Mouse (Mus musculus) gastrocnemius, adult 2 months (tissue): ENCODE measurements at regions not wholly inside any gene's neighbourhood (a gene's known extent, or its start where the extent isn't known, plus 50 kb on each side); places are given as distances from the start of the nearest gene placed in this dataset.

Experiments used
- DNase-seq: peaks from one replicate; pipeline ENCODE4 v3.0.0; 2022
- H3K27ac ChIP-seq: fragments of 200-600 bp; 2 replicates; pipeline ENCODE4 v1.8.1; 2022; ENCODE audit warnings: mild to moderate bottlenecking
- H3K4me3 ChIP-seq: fragments of 200-600 bp; 2 replicates; pipeline ENCODE4 v1.8.1; 2022; ENCODE audit warnings: mild to moderate bottlenecking, moderate library complexity
- CTCF ChIP-seq: fragments of 200-600 bp; IDR thresholded peaks from 2 replicates; pipeline ENCODE4 v1.8.1; 2022; ENCODE audit warnings: antibody characterized with exemption, mild to moderate bottlenecking, moderate library complexity
- intact Hi-C: fragments of 180-260 bp; cut with DNase I; formaldehyde crosslinking; loops from one replicate; pipeline ENCODE4 v1.15.1; 2025

DNA sequence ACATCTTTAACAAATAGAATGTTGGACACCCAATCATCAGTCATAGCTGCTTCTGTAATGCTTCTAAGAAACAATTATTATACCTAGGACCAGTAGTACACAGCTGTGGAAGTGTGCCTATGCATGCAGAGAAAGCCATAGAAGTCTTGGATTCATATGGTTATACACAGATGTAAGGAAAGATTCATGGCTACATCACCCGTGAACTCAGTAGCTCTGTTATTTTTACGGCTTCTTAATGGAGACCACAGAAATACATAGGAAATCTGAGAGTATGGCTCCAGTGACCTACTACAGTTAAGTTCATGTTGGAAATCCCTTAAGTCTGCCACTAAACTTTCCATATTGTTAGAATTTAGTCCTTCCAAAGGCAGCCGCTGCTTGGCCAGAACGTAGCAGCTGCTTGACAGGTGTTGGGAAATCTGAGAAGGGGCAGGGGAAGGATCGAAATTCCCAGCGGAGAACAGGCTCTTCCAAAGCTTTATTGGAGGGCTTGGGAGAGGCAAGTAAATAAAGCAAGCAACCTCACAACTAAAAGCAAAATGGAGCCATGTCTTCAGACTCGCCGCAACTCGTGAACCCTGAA is 78.8 kb upstream of the Ankfn1 start:
- TF ChIP-seq CTCF, result no peak
- DNase-seq, result no peak
- intact Hi-C loops, result no loop called here
- Histone ChIP-seq H3K4me3 (no peak overlapping the region), H3K27ac (no peak overlapping the region)

DNA sequence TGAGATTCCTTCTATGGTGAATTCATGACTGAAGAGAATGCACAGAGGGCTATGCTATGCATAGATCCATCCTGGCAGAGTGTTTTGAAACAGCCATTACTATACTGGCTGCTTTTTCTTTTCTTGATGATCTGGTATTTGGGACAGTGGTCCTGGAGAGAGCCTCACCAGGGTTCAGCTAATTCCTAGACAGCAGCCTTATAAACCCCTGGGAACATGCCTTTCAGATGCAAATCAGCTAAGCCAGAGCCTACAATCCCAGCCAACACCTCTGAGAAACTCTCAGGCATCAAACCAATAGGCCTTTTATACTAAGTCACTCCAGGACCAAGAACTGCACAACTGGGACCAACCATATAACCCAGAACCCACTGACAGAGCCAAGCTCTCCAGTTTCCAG is 64.4 kb upstream of the Ankfn1 start:
- intact Hi-C loops, result no loop called here
- no peak for TF ChIP-seq CTCF
- DNase-seq, result no peak

GRCm38 (mm10) chr11:89839671-89840327 is 62.3 kb upstream of the Ankfn1 start:
- Histone ChIP-seq H3K4me3 (no peak overlapping the region), H3K27ac (no peak overlapping the region)
- no peak for TF ChIP-seq CTCF
- intact Hi-C loops, result no loop called here
- no peak for DNase-seq

More for the DNA sequence above, 64.4 kb upstream of the Ankfn1 start:
- Histone ChIP-seq H3K27ac (no peak overlapping the region), H3K4me3 (no peak overlapping the region)

- no peak for DNase-seq
- Histone ChIP-seq H3K27ac (no peak overlapping the region), H3K4me3 (no peak overlapping the region)
- no peak for TF ChIP-seq CTCF
- intact Hi-C loops, result no loop called here
Observed at GRCm38 (mm10) chr11:89837995-89838394, 60.5 kb upstream of the Ankfn1 start.

DNA sequence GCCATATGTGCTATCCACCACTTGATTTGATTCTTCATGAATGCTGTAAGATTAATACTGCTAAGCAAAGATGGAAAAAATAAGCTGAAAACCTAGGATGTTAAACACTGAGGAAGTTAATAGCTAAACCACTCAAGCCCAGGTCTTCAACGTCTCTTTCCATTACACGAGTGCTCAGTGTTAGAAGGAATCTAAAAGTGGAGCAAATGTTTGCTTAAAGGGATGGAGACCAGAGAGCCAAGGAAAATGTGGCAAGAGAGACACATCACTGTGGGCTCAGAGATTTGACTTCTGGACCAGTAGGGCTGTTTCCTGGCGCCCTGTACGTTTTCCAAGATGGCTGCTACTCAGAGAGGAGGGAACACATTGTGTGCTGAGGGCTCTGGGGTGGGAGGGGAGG is 59.4 kb upstream of the Ankfn1 start:
- Histone ChIP-seq H3K27ac (no peak overlapping the region), H3K4me3 (no peak overlapping the region)
- intact Hi-C loops, result no loop called here
- no peak for DNase-seq
- no peak for TF ChIP-seq CTCF

DNA sequence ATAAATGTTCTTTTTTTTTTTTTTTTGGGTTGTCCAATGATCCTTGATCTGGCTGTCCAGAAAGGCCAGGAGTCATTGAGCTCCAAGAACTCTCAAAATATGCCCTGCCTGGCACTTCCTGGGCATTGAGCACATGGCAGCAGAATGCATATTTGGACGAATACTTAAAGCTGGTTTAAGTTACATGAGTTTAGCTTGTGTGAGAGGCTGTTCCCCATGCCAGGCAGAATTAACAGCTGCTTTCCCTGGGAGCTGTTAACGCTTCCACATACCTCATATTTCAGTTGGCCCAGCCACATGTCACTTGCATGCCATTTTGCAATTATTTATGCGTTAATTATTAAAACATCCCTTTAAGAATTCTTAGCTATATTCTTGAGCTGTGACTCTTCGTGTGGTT is 56.6 kb upstream of the Ankfn1 start:
- Histone ChIP-seq H3K27ac (no peak overlapping the region), H3K4me3 (no peak overlapping the region)
- DNase-seq, result no peak
- TF ChIP-seq CTCF, result no peak
- intact Hi-C loops, result no loop called here

GRCm38 (mm10) chr11:89831577-89832110 is 54.2 kb upstream of the Ankfn1 start:
- intact Hi-C loops, result no loop called here

More at GRCm38 (mm10) chr11:89831577-89832110, 54.2 kb upstream of the Ankfn1 start:
- Histone ChIP-seq H3K27ac (no peak overlapping the region), H3K4me3 (no peak overlapping the region)
- no peak for DNase-seq
- no peak for TF ChIP-seq CTCF
